Mouse (Mus musculus) cortical plate, adult 2 months (tissue): ENCODE data around the gene Myf5. TPM values are rescaled to one million over a fixed set of nuclear protein-coding genes. Genes with fewer than 3 reads are reported as not detected.

ENCODE experiments used
- H3K27ac ChIP-seq: fragments of 200-500 bp; 2 replicates; pipeline ENCODE4 v1.5.1; 2012; ENCODE audit warnings: low read length, control low read depth, inconsistent platforms; ENCODE audit not compliant: insufficient read depth
- H3K4me1 ChIP-seq: fragments of 200-500 bp; 2 replicates; pipeline ENCODE4 v1.6.1; 2011; ENCODE audit warnings: low read length; ENCODE audit not compliant: control insufficient read depth, insufficient read depth
- H3K4me3 ChIP-seq: fragments of 200-500 bp; 2 replicates; pipeline ENCODE4 v1.5.1; 2011; ENCODE audit warnings: mild to moderate bottlenecking, low read length, control low read depth; ENCODE audit not compliant: insufficient read depth
- CTCF ChIP-seq: fragments of 200-500 bp; IDR thresholded peaks from 2 replicates; pipeline ENCODE4 v1.5.1; 2011; ENCODE audit warnings: mild to moderate bottlenecking, control low read depth, low read length; ENCODE audit not compliant: insufficient read depth; ENCODE audit errors: extremely low read depth
- POLR2A ChIP-seq: fragments of 200-500 bp; IDR thresholded peaks from 2 replicates; pipeline ENCODE4 v1.6.1; 2011; ENCODE audit warnings: mild to moderate bottlenecking, low read length, control low read depth; ENCODE audit not compliant: insufficient read depth; ENCODE audit errors: extremely low read depth
- polyA plus RNA-seq: library from polyadenylated mRNA; depleted of rRNA; stranded (reverse); fragments of >200 nt; gene quantifications from 2 replicates; pipeline ENCODE4 v1.2.3, GENCODE M21; 2012; rRNA removed

Myf5 gene
- not detected in 2 replicates for polyA plus RNA-seq

DNA sequence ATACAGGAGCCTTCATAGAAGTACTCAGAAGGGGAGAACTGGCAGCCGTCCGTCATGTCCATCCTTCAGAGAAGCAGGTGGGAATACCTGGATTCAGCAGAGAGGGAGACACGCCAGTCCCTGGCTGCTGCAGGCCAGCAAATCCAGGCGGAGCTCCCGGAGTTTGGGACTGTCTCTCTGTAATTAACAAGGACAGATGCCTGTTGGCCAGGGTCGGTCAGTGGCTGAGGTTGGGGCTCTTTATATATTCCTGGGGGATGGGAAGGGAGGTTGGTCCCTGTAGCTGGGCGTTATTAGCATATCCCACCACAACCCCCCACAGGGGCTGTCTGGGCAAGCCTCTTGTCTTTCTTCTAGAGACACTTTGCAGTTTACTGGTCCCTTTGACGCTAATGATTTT lies at the start of gene Myf5:
TSS of gene Myf5 (minus strand) at position 265 of the 400 bp plus-strand sequence.
- TF ChIP-seq CTCF (no peak), POLR2A (no peak)
- Histone ChIP-seq H3K4me1 (no peaks in the 10 kb centered on the region), H3K27ac (no peak within 1 kb of the TSS), H3K4me3 (no peak within 1 kb of the TSS)

GRCm38 (mm10) chr10:107528758-107529157 lies 42.8 kb upstream of the Myf5 start:
- H3K4me3 ChIP-seq, result no peak overlapping the region
- no peaks in the 10 kb centered on the region for H3K4me1 ChIP-seq
- H3K27ac ChIP-seq, result no peak overlapping the region
- TF ChIP-seq CTCF, result no peak
- no peak for TF ChIP-seq POLR2A

DNA sequence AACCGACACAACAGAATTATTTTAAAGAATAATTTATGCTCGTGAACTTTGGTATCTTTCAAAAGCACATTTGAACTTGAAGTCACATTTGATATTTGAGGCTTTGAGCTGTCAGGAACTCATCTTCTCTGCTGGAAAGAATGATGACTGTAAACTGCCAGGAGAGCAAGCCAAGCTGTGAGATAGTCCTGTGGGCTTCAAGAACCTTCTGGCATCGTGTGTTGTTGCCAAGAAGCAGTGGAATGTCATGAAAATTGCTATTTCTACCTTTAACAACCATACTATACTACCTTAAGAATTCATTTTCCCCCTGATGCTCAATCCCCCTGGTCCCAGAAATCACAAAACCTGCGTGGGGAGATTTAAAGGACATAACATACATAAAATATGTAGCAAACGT lies 33.3 kb upstream of the Myf5 start:
- TF ChIP-seq POLR2A (no peak), CTCF (no peak)
- H3K4me1 ChIP-seq, result no peaks in the 10 kb centered on the region
- H3K4me3 ChIP-seq, result no peak overlapping the region
- no peak overlapping the region for H3K27ac ChIP-seq

GRCm38 (mm10) chr10:107516641-107517040 lies 30.7 kb upstream of the Myf5 start:
- Histone ChIP-seq H3K27ac (no peak overlapping the region), H3K4me1 (no peaks in the 10 kb centered on the region), H3K4me3 (no peak overlapping the region)
- TF ChIP-seq CTCF, result no peak
- no peak for TF ChIP-seq POLR2A

- Histone ChIP-seq H3K4me3 (no peak overlapping the region), H3K4me1 (no peaks in the 10 kb centered on the region), H3K27ac (no peak overlapping the region)
- TF ChIP-seq CTCF (no peak), POLR2A (no peak)
These were observed 28.8 kb upstream of the Myf5 start for GRCm38 (mm10) chr10:107514735-107515134.

DNA sequence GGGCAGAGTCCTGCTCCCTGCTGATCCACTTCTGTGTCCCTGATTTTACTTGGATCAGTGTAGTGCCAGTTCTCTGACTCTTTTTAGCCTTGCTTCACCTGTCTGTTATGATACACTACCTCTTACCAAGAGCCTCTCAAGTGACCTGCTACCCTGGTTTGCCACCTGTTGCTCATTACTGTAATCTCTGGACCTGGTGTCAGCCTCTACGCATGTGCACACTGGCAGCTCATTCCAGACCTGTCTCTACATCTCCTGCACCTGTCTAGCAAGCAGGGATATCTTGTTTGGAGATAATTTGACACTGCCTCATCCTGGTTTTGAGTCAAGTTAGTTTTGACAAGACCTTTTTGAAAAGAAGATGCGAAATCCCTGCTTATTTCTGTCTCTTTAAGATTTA lies 20.5 kb upstream of the Myf5 start:
- no peaks in the 10 kb centered on the region for H3K4me1 ChIP-seq
- no peak overlapping the region for H3K4me3 ChIP-seq
- no peak overlapping the region for H3K27ac ChIP-seq
- TF ChIP-seq POLR2A (no peak), CTCF (no peak)

DNA sequence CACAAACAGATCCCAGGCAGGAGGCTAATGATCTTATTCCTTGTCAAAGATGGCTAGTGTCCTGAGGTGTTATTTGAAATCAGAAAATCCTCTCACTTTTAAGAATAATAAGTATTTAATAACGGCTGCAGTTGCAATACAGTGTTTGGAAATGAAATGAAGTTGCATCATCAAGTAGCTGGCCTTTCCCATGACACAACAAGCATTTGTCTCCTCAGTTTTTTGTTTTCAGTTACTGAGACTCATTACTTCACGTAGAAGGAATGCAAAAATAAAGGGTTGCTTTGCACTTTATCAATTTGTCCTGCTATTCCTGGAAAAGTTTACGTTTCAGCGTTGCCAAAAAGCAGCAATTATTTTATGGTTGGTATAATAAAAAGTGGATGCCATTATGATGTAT lies 17.5 kb upstream of the Myf5 start:
- H3K27ac ChIP-seq, result no peak overlapping the region
- no peak overlapping the region for H3K4me3 ChIP-seq
- H3K4me1 ChIP-seq, result peaks cover 2% of the 10 kb centered on the region; the same call in 1 of the 2 replicates
- TF ChIP-seq POLR2A (no peak), CTCF (no peak)

- TF ChIP-seq POLR2A (no peak), CTCF (no peak)
- no peak overlapping the region for H3K4me3 ChIP-seq
- H3K27ac ChIP-seq, result no peak overlapping the region
- H3K4me1 ChIP-seq, result peaks cover 2% of the 10 kb centered on the region; the same call in 1 of the 2 replicates
These were observed 16.3 kb upstream of the Myf5 start for GRCm38 (mm10) chr10:107502193-107502592.

GRCm38 (mm10) chr10:107499656-107500055 lies 13.7 kb upstream of the Myf5 start:
- H3K4me3 ChIP-seq, result no peak overlapping the region
- H3K27ac ChIP-seq, result no peak overlapping the region
- peaks cover 2% of the 10 kb centered on the region; the same call in 1 of the 2 replicates for H3K4me1 ChIP-seq
- no peak for TF ChIP-seq CTCF
- no peak for TF ChIP-seq POLR2A

DNA sequence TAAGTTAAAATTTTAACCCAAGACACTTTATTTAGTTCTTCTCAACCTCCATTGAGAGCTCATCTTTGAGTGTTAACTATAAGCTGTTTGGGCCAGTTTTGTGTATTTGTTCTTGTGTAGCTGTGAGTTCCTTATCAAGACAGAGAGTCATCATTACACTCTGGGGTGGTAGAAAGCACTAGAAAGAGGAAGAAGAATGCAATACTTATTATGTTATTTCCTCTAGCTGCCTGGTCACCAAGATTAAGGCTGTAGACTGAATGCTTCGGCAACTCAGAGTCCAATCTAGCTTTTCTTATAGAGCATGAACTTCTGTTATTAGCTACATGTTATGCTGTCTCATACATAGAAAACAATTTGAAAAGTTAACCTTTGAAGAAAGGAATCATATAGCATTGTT lies 10.5 kb upstream of the Myf5 start:
- H3K4me3 ChIP-seq, result no peak overlapping the region
- TF ChIP-seq CTCF, result no peak
- TF ChIP-seq POLR2A, result no peak
- peaks cover 2% of the 10 kb centered on the region; the same call in 1 of the 2 replicates for H3K4me1 ChIP-seq
- H3K27ac ChIP-seq, result no peak overlapping the region

DNA sequence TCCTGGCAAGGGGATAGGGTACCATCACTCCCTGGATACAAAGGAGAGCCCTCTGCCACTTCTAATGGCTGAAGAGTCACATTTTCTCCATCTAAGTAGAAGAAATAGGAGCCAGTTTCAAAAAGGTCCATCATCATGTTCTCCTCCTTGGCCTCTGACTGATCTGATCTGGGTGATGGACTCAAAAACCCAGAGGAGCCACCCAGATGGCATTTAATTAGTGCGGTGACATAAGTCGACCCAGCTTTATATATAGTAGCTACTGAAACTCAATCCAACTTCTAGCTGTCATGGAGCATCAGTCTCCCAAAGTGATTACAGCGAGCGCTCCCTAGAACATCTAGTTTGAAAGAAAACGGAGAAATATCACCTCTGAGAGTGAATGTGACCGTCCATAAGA lies 8.6 kb upstream of the Myf5 start, which contains the start of gene Myf6:
TSS of gene Myf6 (minus strand) at position 170 of the 400 bp plus-strand sequence.
- Histone ChIP-seq H3K27ac (no peak within 1 kb of the TSS), H3K4me3 (no peak within 1 kb of the TSS; the same call in 1 of the 2 replicates), H3K4me1 (no peaks in the 10 kb centered on the region)
- TF ChIP-seq POLR2A (no peak), CTCF (no peak)
